Mouse (Mus musculus): Measurements from ENCODE around the gene Psg20.
"Not testable (repeated sequence)": the region's sequence is repeated elsewhere in the genome, so short reads cannot be mapped to it uniquely, and the experiment has no call there.

The Psg20 gene

DNA sequence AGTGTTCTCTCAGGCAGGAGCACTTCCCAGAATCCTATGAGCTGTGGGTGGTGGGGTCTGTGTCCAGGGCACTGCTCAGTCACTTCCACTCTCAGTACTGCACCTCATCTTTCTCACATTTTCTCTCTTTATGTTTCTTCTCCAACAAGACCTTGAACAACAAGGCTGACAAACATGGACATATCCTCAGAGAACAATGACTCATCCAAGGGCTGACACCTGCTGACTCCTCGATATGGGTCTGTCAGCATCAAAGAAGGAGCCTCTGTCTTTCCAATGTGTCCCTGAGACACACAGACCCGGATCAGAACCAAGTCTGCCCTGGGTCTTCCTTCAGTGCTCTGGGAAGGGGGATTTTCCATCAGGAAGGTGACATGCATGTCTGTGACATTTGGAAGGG is at the start of gene Psg20:
Gene Psg20 (minus strand): TSS at position 101 of the 400 bp plus-strand sequence.
- DNase-seq (ENCODE audit: low read depth, low spot score) = no peak

DNA sequence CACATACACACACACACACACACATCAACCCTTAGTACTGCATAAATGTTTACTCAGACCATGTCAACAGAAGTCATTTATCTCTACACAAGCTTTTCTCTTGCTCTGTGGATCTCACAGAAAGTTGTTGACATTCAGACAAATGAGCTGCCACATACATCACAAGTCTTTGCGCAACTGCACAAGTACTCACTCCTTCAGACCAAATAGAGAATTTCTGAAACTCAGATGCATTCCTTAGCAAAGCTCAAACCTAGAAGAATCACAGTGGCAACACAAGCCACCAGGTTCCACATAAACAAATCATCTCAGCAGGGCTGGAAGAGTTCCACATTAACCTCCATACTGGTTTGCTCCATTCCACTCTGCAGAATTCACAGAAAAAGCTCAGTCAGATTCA is 48.5 kb upstream of the Psg20 start:
- DNase-seq (ENCODE audit: low read depth, low spot score) = no peak

DNA sequence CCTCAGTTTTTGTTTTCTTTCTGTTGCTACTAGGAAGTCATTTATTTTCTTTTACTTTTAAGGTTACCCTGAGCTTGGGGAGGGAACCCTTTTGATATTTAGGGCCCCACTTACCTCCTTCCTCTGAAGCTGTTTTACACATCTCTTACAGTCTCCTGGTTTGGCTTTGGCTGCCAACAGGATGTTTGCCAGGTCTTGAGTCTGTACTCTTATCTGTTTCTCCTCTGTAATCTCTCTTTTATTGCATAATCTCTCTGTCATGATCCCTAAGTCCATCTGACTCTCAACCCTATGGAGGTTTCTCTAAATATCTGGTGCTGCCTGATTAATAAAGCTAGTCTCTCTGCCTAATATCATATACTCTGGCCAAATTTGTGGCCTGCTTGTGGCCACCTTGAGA is 47.1 kb upstream of the Psg20 start:
- no peak for DNase-seq (ENCODE audit: low read depth, low spot score)

DNA sequence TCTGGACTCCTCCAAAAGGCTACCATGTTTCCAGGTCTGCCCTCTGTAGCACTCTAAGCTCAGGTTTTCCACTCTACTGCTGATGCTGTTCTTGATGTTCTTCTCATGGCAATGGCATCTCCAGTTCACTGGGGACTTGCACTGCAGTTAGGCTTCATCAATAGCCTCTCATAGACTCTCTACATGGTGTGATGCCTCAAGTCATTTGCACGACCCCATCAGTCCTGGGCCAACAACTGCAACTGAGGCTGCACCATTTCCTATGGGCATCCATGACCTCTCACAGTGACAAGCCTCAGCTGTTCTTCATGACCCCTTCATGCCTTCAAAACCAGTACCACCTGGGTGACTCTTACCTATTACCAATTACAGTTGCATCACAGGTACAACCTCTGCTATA is 42.4 kb upstream of the Psg20 start:
- no peak for DNase-seq (ENCODE audit: low read depth, low spot score)

DNA sequence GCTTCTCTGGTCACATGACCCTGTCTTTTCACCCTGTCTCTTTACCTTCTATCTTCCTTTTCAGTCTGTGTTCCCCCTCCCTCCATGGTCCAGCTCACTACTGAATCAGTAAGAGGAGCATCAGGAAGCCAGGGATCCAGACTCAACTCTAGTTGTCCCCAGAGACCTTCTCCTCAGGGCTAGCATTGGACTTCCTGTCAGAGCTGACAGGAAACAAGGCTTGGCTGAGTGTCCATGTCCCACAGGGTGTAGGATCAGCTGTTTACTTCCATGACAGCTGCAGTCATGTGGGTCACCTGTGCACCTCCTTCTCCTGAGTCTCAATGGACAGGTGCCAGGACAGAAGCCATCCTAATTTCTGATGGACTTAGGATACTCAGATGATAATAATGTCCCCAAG is 39.9 kb upstream of the Psg20 start:
- not testable (repeated sequence) for DNase-seq (ENCODE audit: low read depth, low spot score)

DNA sequence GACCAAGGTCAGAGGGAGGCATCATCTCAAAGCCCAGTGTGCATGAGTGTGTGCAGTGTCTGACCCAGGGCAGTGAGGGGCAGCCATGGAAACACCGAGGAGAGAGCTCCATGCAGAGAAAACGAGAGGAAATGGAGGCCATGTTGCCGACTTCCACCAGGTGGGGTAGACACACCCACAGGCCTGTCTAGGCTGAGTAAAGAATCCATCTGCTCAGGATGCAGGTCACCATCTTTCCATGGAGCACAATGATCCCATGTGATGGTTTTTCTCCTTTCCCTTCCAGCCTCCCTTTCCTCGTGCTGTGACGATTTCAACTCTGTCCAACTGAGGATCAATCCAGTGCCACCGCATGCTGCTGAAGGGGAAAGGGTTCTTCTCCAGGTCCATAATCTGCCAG is 38.0 kb upstream of the Psg20 start:
- no peak for DNase-seq (ENCODE audit: low read depth, low spot score)

DNA sequence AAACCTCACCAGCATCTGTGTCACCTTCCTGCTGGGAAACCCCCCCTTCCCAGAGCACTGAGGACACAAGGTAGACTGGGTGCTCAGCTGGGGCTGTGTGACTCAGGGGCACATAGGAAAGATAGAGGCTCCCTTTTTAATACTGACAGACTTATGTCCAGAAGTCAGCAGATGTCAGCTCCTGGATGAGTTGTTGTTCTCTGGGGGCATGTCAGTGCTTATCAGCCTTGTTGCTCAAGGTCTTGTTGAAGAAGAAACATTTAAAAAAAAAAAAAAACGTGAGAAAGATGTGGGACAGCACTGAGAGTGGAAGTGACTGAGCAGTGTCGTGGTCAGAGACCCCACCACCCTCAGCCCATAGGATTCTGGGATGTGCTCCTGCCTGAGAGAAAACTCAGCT is 31.8 kb upstream of the Psg20 start, which contains the start of gene Psg22:
Gene Psg22 (plus strand): TSS at position 301 of the 400 bp plus-strand sequence.
- DNase-seq (ENCODE audit: low read depth, low spot score) = no peak

DNA sequence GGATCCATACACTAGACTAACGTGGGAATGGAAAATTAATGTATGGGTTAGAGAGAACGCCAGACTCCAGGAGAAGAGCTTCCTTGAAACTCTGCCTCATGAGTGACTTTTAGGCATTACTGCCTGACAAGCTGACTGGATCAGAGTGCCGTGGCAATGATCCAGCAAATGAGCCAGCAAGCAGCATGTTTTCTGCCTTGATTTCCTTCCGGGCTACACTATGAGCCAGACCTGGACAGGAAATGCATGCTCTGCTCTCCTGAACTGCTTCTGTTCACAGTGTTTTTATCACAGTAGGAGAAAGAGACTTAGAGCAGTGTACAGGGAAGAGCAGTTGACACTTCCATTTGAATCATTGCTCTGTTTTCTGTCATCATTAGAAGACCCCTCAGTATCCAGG is 29.6 kb upstream of the Psg20 start:
- no peak for DNase-seq (ENCODE audit: low read depth, low spot score)

DNA sequence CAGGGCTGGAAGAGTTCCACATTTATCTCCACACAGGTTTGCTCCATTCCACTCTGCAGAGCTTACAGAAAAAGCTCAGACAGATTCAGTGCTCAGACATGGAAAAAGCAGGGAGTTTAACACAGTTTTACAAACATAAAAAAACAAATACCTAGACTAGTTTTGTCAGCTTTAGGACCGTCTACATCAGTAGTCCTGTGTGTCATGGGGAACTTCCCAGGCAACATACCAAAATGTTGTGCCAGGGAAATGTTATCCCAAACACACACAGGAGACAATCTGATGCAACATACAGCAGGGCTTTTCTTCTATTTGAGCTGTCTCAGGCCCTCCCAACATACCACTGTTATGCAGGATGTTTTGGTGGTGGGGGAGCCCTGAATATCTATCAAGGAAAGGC is 24.9 kb upstream of the Psg20 start:
- no peak for DNase-seq (ENCODE audit: low read depth, low spot score)

DNA sequence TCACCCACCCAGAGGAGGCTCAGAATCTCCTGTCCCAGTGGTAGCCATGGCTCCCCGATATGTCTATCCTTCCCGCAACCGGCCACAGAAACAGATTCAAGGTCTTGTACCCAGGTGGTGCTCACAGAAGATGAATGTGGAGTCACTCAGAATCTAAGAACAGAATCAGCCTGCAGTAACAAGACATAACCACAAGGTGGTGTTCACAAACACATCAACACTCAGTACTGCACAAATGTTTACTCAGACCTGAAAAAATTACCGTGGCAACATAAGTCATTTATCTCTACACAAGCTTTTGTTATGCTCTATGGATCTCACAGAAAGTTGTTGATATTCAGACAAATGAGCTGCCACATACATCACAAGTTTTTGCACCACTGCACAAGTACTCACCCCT is 24.3 kb upstream of the Psg20 start:
- not testable (repeated sequence) for DNase-seq (ENCODE audit: low read depth, low spot score)

DNA sequence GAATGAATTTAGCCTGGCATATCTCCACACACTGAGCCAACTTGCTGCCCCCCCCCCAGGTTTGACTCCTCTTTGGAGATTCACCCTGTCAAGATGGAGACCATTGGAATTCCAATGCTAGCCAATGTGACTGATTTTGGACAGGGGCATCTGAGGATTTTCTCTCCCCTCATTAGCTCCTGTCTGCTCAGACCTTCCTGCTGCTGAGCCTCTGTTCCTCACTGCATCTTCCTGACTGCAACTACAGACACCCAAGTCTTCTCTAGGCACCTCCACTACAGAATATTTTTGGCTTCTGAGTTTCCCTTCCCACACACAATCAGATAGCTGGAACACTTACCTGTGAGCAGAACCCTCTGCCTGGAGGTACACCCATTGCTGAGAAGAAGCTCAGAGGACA is 399 bp downstream of the Psg20 start:
- DNase-seq (ENCODE audit: low read depth, low spot score) = no peak

DNA sequence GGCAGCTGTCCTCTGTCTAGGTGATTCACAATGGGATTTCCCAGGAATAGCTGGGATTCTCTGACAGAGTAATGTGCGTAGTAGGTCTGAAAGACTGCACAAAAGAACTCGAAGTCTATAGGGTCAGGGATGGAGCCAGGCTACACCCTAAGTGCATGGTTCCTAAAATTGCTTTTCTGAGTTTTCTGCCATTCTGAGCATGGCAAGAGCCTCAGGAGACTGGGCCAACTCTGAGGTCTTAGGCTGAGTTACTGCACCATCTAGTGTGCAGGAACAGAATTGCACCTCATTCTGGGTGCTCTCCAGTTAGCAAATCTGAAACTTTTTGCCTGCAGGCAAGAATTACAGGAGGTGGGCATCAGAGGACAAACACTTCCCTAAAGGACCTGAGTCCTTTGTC is 6.2 kb downstream of the Psg20 start:
- DNase-seq (ENCODE audit: low read depth, low spot score) = no peak

DNA sequence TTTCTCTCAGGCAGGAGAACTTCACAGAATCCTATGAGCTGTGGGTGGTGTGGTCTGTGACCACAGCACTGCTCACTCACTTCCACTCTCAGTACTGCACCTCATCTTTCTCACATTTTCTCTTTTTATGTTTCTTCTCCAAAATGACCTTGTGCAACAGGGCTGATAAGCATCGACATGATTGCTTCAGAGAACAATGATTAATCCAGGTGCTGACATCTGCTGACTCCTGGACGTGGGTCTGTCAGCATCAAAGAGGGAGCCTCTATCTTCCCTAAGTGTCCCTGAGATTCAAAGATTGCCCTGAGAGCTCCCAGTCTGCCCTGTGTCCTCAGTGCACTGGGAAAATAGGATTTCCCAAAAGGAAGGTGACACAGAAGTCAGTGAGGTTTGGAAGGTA is 29.4 kb downstream of the Psg20 start, which contains the start of gene Psg21:
Gene Psg21 (minus strand): TSS at position 101 of the 400 bp plus-strand sequence.
- DNase-seq (ENCODE audit: low read depth, low spot score) = not testable (repeated sequence)

DNA sequence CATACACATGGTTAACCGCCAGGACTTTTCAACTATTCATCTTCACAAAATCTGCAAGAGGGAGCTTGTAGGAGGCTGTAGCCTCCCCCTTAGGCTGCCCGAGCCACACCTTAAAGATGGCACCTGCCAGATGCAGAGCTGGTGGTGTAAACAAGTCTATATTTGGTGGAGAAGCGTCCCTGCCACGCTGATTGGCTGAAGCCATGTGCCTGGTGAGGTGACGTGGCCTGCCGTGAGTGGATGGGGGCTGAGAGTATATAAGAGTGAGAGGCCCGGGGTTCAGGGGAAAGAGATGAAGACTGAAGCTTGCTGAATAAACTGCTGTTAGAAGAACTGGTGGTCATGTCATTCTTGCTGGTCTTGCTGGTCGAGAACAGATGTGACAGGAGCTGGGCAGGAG is 59.1 kb downstream of the Psg20 start:
- not testable (repeated sequence) for DNase-seq (ENCODE audit: low read depth, low spot score)
